Mouse (Mus musculus) heart, postnatal 10 days (tissue): ENCODE measurements at regions not wholly inside any gene's neighbourhood (a gene's known extent, or its start where the extent isn't known, plus 50 kb on each side); places are given as distances from the start of the nearest gene placed in this dataset.
"Not testable (repeated sequence)": the region's sequence is repeated elsewhere in the genome, so short reads cannot be mapped to it uniquely, and the experiment has no call there.

Experiments
- DNase-seq, 2 experiments: peaks; one replicate each; pipeline ENCODE4 v3.0.0; 2021
- intact Hi-C: fragments of 180-260 bp; cut with DNase I; formaldehyde crosslinking; loops from one replicate; pipeline ENCODE4 v1.15.1; 2025

GRCm38 (mm10) chr12:115507285-115507684, 540.2 kb upstream of the Zfp386 start:
- intact Hi-C loops, DNase-seq: not testable (repeated sequence)

GRCm38 (mm10) chr12:115508615-115509342, 538.7 kb upstream of the Zfp386 start:
- DNase-seq, intact Hi-C loops: not testable (repeated sequence)

- intact Hi-C loops, DNase-seq: not testable (repeated sequence)
Measured at GRCm38 (mm10) chr12:115518778-115519541, 528.6 kb upstream of the Zfp386 start.

- intact Hi-C loops: no loop called here
- DNase-seq: no peak
Measured at GRCm38 (mm10) chr12:115527065-115527464, 520.5 kb upstream of the Zfp386 start.

GRCm38 (mm10) chr12:115542482-115542881, 505.0 kb upstream of the Zfp386 start:
- DNase-seq: no peak
- intact Hi-C loops: no loop called here

- intact Hi-C loops: not testable (repeated sequence)
Measured at GRCm38 (mm10) chr12:115566878-115567277, 480.6 kb upstream of the Zfp386 start.

GRCm38 (mm10) chr12:115592985-115593384, 454.5 kb upstream of the Zfp386 start:
- intact Hi-C loops, DNase-seq: not testable (repeated sequence)

More at GRCm38 (mm10) chr12:115566878-115567277, 480.6 kb upstream of the Zfp386 start:
- DNase-seq: not testable (repeated sequence)

GRCm38 (mm10) chr12:115603763-115604162, 443.8 kb upstream of the Zfp386 start:
- intact Hi-C loops: no loop called here
- DNase-seq: no peak

- intact Hi-C loops: no loop called here
- DNase-seq: no peak
Measured at GRCm38 (mm10) chr12:115604951-115605350, 442.6 kb upstream of the Zfp386 start.

GRCm38 (mm10) chr12:115622564-115623233, 424.8 kb upstream of the Zfp386 start:
- DNase-seq, intact Hi-C loops: not testable (repeated sequence)

- no peak for DNase-seq
- intact Hi-C loops: no loop called here
Measured at GRCm38 (mm10) chr12:115624221-115624620, 423.3 kb upstream of the Zfp386 start.

- intact Hi-C loops: no loop called here
- no peak for DNase-seq
Measured at GRCm38 (mm10) chr12:115647599-115647998, 399.9 kb upstream of the Zfp386 start.

GRCm38 (mm10) chr12:115648161-115648560, 399.4 kb upstream of the Zfp386 start:
- DNase-seq, intact Hi-C loops: not testable (repeated sequence)

- DNase-seq: no peak
- intact Hi-C loops: no loop called here
Measured at GRCm38 (mm10) chr12:115655781-115656180, 391.7 kb upstream of the Zfp386 start.

- intact Hi-C loops, DNase-seq: not testable (repeated sequence)
Measured at GRCm38 (mm10) chr12:115664081-115664480, 383.4 kb upstream of the Zfp386 start.

GRCm38 (mm10) chr12:115671683-115672082, 375.8 kb upstream of the Zfp386 start:
- DNase-seq, intact Hi-C loops: not testable (repeated sequence)

- intact Hi-C loops: no loop called here
- DNase-seq: no peak
Measured at GRCm38 (mm10) chr12:115691801-115692200, 355.7 kb upstream of the Zfp386 start.

GRCm38 (mm10) chr12:115709813-115710212, 337.7 kb upstream of the Zfp386 start:
- intact Hi-C loops, DNase-seq: not testable (repeated sequence)

- intact Hi-C loops: not testable (repeated sequence)
Measured at GRCm38 (mm10) chr12:115742039-115742438, 305.5 kb upstream of the Zfp386 start.

GRCm38 (mm10) chr12:115749586-115749985, 297.9 kb upstream of the Zfp386 start:
- DNase-seq, intact Hi-C loops: not testable (repeated sequence)

More at GRCm38 (mm10) chr12:115742039-115742438, 305.5 kb upstream of the Zfp386 start:
- not testable (repeated sequence) for DNase-seq

- DNase-seq, intact Hi-C loops: not testable (repeated sequence)
Measured at GRCm38 (mm10) chr12:115753135-115753534, 294.4 kb upstream of the Zfp386 start.
